Mouse (Mus musculus) adrenal gland, adult 8-10 months (tissue): ENCODE data around the gene Rpp21. TPM values are rescaled to one million over a fixed set of nuclear protein-coding genes. Genes with fewer than 3 reads are reported as not detected.
"Not testable (repeated sequence)": the region's sequence is repeated elsewhere in the genome, so short reads cannot be mapped to it uniquely, and the experiment has no call there.

Experiments
- DNase-seq: peaks from one replicate; pipeline ENCODE4 v3.0.0; 2022
- total RNA-seq, 4 experiments: library from RNA; stranded (reverse); gene quantifications; 2 replicates each; pipeline ENCODE4 v1.2.4; 2022

Rpp21 gene
- total RNA-seq, 4 experiments from 2014 or later = 38.8 to 46.8 (median 43.4) TPM

GRCm38 (mm10) chr17:36235300-36235699 is 22.6 kb downstream of the Rpp21 start:
- DNase-seq = not testable (repeated sequence)

DNA sequence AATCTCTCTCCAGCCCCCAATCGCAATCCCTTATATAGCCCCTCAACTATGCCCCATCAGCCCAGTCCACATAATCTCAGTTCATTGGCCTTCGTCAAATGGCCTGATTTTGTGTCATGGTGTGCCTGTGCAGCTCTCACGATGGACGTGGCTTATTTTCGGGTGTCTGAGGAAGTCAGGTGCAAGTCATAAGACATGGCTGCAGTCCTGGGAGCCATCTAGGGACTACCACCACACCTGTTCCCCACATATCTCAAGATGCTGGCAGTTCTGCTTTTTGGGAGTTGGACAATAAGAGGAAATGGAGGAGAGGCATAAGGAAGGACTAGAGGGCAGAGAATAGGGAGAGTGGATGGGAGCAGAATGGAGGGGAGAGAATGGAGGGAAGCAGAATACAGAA is 24.3 kb downstream of the Rpp21 start:
- no peak for DNase-seq

DNA sequence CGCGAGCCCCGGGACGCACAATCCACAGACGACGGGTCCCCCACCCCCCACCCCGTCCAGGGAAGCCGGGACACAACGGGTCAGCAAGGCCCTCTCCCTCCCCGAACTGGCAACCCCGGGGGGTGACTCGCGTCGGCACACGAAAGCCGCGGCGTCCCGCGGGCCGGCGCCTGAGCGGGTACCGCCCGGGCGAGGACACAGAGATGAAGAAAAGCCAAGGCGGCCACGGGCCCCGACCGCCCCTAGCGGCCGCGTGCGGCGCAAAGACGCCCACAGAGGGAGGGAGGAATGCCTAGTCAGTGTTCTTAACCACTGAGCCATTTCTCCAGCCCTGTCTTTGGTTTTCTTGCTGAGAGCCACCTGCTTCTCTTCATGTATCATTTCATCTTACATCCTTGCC is 26.6 kb downstream of the Rpp21 start:
- peak; percentile 64 for DNase-seq

DNA sequence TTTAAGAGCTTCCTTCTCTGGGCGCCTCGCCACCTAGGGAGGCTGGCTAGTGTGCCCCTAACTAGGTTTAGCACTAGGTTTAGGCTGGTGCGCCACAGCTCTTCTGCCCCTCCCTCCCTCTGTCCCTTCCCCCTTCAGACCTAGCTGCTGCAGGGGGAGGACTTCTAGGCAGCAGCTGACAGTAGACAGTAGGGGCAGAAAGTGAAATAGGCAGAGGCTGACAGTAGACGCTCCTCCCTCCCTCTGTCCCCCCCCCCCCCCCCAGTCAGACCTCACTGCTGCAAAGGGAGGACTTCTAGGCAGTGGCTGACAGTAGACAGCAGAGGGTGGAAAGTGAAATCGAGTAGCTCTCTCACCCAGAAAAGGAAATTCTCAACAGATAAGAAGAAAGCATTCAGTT is 28.8 kb downstream of the Rpp21 start:
- DNase-seq = no peak

- no peak for DNase-seq
These were observed 30.9 kb downstream of the Rpp21 start for GRCm38 (mm10) chr17:36226921-36227320.

GRCm38 (mm10) chr17:36225231-36225824 is 32.5 kb downstream of the Rpp21 start:
- no peak for DNase-seq

- no peak for DNase-seq
These were observed 33.4 kb downstream of the Rpp21 start for GRCm38 (mm10) chr17:36224451-36224850.

- no peak for DNase-seq
These were observed 39.2 kb downstream of the Rpp21 start for GRCm38 (mm10) chr17:36218594-36219155.

DNA sequence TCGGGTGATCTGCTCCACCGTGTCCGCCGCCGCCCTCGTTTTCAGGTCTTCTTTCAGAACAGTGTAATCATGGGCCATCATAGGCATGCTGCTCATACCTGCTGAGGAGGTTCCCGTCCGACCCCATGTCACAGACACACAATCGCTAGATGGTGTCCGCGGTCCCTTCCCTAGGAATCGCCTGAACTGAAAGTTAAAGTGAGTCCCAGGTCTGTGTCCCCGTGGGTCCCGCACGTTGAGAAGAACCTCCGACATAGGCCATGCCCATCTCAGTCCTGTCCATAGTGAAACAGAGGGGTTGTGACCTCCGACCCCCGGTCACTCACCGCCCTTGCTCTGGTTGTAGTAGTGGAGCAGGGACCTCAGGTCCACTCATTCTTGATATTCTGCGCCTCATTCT is 42.3 kb downstream of the Rpp21 start:
- no peak for DNase-seq

- no peak for DNase-seq
These were observed 51.0 kb downstream of the Rpp21 start for GRCm38 (mm10) chr17:36206846-36207245.

- no peak for DNase-seq
These were observed 52.0 kb downstream of the Rpp21 start for GRCm38 (mm10) chr17:36205862-36206261.

Other genes with a start within 250 kb of the Rpp21 start
- gene H2-T24, start 237.5 kb downstream of the Rpp21 start, total RNA-seq = 1 to 10 TPM; 6.0 to 9.2 (median 6.9) TPM
- 100 to 1,000 TPM in 1 of 4 experiments, 10 to 100 TPM in 3; 65.8 to 110 (median 93.4) TPM for gene H2-T23, start 225.2 kb downstream of the Rpp21 start, total RNA-seq
- 10 to 100 TPM; 33.8 to 65.4 (median 46.3) TPM for gene H2-T22, start 215.3 kb downstream of the Rpp21 start, total RNA-seq
- under 1 TPM in 2 of 4 experiments, not detected in 2; 0.17 to 0.30 TPM for gene Gm6034, start 215.1 kb downstream of the Rpp21 start, total RNA-seq
- 1 to 10 TPM; 5.8 to 7.9 (median 6.7) TPM for gene Gm11127, start 199.7 kb downstream of the Rpp21 start, total RNA-seq
- 1 to 10 TPM in 1 of 4 experiments, under 1 TPM in 3; 0.23 to 1.1 (median 0.58) TPM for gene Gm19684, start 136.4 kb downstream of the Rpp21 start, total RNA-seq
- under 1 TPM in 2 of 4 experiments, not detected in 2; 0.62 to 0.65 TPM for gene Gm7030, start 128.6 kb downstream of the Rpp21 start, total RNA-seq
- 1 to 10 TPM in 1 of 4 experiments, under 1 TPM in 1, not detected in 2; 0.40 to 1.2 TPM for gene Gm8909, start 89.5 kb downstream of the Rpp21 start, total RNA-seq
- not detected for gene H2-T3, start 67.8 kb downstream of the Rpp21 start, total RNA-seq
- 10 to 100 TPM; 17.9 to 32.7 (median 23.6) TPM for gene Trim39, start 14.2 kb upstream of the Rpp21 start, total RNA-seq
- not detected for gene H2-M10.2, start 28.4 kb upstream of the Rpp21 start, total RNA-seq
- gene H2-M10.1, start 68.1 kb upstream of the Rpp21 start, total RNA-seq = not detected
- not detected for gene H2-M10.3, start 110.3 kb upstream of the Rpp21 start, total RNA-seq
- not detected for gene H2-M10.4, start 204.3 kb upstream of the Rpp21 start, total RNA-seq